Mouse (Mus musculus) liver, adult 2 months (tissue): ENCODE measurements around the gene H6pd.

Source experiments
- CTCF ChIP-seq: fragments of 200-500 bp; IDR thresholded peaks from 2 replicates; pipeline ENCODE4 v1.5.1; 2011; ENCODE audit warnings: low read depth, low read length, control low read depth
- POLR2A ChIP-seq: fragments of 200-500 bp; IDR thresholded peaks from 2 replicates; pipeline ENCODE4 v1.6.1; 2011; ENCODE audit warnings: low read length, control low read depth; ENCODE audit not compliant: insufficient read depth; ENCODE audit errors: extremely low read depth

DNA sequence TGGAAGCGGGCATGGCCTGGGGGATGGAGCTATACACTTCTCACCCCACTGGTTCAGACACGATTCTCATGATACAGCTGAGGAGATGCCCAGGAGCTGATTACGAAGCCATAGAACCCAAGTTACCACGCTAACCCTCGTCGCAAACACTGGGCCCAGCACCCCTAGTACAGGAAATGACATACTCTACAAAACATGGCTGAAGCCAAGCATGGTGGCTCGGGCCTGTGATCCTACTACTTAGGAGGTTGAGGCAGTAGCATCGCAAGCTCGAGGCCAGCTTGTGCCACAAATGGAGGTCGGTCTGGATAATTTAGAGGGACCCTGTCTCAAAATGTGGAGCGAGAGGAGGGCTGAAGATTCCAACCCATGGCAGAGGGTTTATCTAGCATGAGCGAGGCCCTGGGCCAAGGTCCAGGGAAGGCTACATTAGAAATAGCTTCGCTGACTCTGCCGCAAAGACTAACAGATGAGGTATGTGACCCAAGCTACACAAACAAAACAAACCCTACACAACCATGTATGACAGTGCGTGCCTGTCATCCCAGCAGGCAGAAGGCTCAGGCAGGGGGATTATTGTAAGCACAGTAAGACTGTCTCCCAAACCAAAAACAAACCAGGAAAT lies 8.8 kb downstream of the H6pd start:
- TF ChIP-seq POLR2A (no peak), CTCF (no peak)
